Mouse (Mus musculus) right cerebral cortex, postnatal 4 days (tissue): ENCODE results near the gene Amot.

Experiments used
- DNase-seq: peaks from one replicate; pipeline ENCODE4 v3.0.0-alpha.2; 2022

Gene Amot

DNA sequence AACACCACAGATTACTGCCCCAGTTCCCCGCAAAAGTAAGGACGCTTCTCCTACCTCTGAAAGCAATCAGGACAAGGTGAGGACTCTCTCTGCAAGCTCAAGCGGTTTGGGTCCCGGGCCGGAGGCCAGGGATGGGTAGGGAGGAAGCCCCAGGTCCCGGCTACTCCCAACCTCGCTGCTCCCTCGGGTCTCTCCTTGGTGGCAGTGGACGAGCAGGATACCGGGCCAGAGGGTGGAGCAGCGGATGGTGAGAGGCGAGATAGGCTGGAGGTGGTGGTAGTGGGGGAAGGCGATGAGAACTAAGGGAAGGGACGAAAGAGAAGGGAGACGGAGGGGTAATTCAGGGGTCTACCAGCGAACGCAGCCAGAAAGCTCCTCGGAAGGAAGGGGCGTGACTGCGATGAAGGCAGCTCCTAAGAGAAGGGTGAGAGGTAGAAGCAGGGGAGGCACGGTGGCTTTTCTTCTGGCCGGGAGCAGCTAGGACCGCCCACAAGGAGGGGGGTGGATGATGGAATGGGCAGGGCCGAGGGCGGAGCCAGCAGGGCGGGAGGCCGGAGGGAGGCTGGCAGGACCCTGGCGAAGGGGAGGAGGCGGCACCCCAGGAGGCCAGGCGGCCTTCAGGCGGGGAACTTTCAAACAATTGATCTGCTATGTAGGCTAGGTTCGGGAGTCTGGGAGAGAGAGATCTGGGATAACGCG, at the start of gene Amot:
TSS of gene Amot (minus strand) at position 465 of the 699 bp plus-strand sequence.
- DNase-seq: peak; percentile 51

DNA sequence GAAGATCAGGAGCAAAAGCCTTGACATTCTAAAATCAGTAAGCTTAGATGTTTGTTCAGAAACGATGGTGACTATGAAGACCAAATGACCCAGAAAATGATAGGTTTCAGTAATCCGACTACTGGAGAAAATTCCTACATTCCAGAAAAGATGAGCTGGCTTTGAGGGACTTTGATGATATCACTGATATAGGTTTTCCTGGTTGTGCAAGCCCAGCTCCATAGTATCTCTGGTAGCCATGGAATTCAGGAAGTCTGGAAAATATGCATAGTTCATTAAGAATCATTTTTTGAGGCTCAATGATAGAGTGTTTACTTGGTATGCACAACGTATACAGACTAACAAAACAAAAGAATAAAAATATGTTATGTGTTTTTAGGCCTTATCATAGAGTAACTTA, 40.1 kb upstream of the Amot start:
- DNase-seq: no peak

DNA sequence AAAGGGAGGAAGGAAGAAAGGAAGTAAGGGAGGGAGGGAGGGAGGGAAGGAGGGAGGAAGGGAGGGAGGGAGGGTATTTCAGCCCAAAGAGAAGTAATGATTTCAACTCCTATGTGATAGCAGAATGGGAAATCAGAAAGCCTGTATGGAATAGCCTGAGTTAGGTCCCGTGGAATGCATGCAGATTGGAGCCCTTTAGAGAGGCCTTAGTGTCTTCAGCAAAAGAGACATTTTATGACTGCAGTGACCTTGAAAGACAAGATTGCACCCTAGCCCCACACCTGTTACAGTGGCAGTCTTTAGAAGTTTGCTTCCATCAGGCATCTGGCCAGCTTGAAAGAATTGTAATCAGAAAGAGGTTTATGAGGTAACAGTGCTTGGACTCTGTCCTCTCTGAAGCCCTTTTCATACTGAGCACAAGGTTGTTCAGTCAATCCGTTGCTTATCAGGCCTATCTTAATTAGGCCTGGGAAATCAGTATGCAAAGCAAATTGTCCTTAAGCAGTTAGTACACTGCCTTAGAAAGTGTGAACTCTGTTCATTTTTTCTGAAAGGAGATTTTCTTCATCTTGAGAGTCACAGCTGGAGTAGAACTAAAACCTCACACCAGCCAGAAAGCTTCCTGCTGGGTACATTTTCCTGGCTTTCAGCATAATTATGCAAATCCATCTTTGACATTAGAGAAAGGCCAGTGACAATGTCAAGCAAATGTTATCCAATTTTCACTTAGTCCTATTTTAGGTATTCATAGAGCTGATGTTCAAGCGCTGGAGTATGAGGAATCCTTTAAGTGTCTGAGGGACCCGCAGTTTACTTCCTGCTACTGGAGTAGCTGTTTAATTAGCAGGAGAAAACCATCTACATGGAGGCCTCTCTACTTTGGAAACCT, 38.9 kb upstream of the Amot start:
- DNase-seq: no peak

DNA sequence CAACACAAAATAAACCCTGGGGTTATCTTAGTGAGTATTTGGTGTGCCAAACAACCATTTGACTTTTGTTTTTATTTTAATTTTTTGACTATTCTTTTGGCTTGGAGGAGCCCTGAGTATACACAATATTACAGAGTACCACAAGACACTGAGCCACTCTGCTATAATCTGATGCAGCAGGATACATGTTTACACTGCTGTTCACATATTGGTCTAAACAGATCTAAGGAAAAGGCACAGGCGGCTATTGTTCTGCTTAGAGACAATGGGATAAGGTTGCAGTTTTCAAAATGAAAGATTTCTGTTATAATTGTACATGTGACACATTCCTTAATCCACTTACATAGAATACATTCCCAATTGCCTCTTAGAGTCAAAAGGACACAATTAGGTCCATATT, 36.1 kb upstream of the Amot start:
- no peak for DNase-seq

DNA sequence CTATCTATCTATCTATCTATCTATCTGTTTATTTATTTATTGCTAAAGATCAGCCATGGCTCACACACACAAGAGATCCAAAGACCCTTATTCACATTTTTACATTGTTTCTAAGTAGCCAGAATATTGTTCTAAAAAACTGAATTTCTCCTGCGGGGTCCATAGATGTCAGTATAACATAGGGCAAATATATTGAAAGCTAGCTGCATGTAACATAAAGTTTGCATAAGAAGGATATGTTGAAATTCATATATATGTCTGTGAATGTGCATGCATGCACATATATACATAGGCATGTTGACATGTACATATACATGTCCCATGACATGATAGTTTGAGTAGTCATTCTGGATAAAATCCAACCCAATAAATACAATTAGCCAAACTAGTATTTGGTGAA, 35.3 kb upstream of the Amot start:
- no peak for DNase-seq

DNA sequence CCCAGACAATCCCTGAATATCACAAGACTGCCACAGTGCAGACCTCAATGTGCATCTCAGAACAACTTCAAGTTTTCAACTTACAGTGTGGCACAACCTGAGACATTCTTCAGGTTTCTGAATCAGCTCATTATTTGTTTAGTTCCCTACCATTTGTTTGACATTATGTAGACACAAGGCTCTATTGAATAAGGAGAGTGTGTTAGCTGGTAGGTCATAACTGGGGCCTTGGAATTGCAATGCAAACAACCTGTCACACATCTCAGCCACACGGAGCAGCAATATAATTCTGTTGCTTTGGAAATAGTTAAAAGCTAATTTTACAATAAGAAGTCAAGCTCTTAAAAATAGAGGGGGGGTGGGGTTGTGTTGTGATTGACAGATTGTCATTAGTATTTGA, 24.6 kb upstream of the Amot start:
- DNase-seq: no peak

DNA sequence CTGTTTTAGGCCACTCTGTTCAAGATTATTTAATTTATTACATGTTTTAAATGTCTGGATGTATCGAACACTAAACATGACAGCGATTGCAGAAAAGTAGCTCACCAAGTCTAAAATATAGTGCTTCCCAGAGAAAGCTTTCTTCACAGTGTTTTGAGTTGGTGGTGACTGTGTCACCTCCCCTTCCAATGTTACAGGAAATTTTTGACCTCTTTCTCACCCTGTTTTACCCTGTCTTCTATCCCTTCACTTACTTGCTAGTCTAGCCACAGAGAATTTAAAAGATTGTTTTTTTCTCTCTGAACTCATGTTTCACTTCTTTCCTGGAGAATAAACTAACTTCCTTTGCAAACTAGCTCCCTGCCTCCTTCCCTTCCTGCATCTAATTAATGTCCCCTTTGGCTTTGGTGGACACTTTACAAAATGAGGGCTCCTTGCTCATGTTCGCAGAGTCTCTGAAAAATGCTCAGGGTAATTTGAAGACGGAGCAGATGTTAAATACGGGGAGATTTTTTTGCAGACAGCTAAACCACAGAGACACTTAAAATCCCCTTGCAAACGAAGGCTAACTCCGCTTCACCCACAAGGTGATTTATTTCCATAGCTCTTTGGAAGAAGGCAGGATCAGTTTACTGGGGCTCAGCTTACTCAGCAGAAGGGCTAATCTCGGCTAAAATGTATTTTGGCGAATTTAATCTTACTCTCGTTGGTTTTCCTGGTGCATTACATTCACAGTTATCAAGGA, 11.5 kb upstream of the Amot start:
- DNase-seq: no peak

DNA sequence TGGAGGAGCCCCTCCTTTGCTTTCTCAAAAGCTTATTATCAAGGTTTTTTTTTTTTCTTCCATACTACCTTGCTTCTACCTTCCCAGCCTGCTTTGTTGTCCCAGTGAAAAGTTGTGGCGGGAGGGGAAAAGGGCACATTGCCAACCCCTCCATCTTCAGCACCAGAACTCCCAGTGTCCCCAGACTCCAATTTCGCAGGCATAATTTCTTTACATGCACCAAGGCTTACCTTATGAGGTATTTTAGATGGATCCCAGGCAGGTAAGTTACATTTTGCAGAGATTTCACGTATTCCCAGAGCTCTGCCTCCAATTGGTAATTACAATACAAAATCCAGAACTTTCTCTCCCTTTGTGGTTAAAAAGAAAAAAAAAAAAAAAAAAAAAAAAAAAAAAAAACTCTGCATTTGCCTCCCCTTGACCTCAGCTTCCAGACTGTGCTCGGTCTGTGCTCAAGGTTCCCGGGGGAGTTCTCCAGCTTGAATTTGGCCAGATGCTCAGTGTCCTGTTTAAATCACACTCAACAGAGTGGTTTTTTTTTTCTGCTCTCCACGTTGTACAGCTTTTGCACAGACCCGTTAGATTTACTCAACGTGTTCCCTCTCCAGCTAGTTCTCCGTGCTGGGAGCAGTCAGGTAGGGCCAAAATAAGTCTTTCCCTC, 10.6 kb upstream of the Amot start:
- no peak for DNase-seq

DNA sequence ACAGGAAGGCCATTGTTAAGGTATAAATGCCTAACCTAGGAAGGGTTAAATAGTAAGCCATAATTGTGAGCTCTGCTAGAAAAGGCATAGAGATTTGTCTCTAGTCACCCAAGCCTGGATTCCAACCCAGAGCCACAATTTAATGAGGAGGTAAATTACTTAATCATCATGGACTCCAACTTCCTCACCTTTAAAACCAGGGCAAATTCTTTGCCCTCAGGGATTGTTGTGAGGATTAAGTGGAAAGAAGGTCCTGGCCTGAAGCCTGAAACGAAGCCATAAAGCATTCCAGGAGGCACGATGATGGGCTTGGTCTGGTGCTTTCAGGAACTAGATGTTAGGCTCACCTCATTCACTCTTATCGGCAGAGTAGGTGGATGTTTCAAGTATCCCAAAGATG, 5.7 kb upstream of the Amot start:
- DNase-seq: no peak

DNA sequence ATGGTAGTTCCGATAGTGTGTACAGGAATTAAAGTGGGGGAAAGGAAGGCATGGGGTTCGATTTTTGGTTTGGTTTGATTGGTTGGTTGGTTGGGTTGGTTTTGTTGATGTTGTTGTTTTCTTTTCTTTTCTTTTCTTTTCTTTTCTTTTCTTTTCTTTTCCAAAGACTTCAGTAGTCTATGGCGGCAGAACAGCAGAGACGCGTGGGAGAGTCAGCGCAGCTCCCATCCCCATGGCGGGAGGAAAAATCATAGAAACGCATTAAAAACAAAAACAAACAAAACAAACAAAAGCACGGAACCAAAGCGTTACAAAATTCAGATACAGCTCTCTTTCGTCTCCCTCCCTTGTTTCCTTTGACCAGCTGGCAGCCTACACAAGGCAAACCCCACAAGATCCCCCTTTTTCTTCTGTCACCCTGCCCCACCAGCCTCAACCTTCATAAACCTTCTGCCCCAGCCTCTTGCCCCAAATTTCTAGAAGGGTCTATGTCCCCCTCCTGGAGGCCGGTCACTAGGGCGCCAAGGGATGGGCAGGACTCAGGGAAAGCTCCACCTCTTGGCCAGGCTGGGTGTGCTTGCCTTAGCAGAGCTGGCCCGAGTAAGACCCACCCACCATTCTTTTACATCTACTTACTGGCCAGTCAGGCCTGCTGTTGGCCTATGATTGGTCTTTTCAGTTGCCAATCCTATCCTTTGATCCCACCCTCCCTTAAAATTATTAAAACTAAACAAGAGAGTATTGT, 648 bp upstream of the Amot start:
- peak; percentile 25 for DNase-seq

DNA sequence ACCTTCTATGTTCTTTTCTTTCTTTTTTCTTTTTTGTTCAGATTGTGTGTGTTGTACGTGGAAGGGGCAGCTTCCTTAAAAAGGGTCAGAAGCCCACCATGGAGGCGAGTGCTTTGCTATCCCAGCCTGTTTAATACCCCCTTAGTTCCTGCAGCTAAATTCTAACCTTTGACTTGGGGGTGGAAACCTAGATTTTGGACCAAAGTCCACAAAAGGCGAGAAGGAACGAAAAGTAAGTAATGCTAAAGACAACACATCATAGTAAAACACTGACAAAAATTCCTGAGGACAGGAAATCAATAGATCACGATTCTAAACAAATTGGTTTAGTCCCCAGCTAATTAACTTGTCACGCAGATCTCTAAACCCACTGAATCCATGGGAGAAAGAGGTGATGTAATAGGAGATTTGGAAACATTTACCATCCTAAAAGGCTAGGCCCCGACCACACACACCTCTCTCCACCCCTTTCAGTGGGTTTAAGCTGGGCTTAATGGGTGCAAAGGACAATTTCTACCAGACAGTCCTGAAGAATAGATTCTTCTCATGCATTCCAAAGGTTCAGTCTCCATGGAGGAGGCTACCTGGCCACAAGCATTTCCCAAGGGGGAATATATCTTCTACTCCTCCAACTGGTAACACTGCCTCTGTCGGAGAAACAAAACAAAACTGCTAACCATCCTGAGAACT, 3.2 kb downstream of the Amot start:
- no peak for DNase-seq

DNA sequence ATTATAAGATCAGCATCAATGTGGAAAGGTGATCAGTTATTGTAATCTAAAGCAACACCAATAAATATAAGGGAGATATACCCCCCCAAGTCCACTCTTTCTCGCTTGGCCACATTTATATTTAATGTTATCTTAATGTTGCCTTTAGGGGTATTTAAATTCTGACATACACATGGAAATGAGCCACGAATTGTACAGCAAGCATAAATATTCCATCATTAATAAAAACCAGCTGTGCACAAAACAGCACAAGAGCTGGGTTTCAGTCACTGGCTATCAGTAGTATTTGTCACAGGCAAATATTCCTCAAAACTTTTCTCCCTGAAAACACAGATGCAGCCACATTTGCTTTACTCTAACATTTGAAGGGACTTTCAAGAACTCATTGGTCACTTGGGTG, 5.9 kb downstream of the Amot start:
- no peak for DNase-seq

DNA sequence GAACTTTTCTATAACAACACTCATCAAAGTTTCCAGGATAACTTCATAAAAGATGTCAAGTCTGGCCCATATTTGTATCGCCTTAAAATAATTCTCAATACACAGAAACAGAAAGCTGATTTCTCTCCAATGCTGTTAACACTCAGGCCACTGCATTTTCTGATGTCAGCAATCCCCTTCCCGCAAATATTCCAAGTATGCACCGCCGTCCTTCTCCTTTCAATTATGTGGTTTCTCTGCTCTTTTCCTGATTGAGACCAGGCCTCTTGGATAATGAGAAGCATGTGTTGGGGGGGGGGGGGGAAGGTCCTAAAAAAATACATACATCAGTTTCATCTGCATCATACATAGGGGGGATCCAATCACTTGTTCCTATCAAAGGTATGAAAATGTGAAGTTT, 6.3 kb downstream of the Amot start:
- DNase-seq: no peak

DNA sequence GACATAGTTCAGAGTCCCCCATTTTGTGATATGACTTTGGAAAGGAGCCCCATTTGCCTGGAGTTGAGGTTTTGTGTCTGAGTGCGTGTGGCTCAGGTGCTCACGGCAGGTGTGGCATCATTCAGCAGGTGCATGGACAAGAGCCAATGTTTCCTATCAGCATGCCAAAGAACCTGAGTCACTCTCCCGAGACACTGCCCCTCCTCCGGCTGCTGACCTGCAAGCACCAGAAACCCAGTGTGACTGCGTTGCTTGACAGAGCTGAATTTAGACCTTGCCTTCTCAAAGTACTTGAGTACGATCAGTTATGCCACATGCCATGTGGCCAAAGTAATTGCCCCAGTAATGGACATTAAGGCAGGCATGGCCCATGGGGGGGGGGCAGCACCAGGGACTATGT, 7.5 kb downstream of the Amot start:
- no peak for DNase-seq

DNA sequence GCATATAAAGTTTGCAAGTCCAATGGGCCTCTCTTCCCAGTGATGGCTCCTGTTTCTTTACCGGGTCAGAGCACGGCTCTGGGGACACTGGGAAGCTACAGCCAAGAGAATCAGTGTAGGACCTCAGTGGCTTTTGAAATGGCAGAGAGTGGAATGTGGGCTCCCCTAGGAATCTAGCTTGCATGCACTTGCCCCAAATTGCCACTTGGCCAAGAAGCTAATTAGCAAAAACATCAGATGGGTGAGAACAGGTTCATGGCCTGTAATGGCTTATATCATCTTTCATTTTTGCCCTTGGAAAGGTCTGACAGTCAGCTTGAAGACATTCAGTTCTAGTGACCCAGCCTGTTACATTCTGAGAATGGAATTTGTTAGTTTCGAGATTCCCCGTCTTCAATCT, 9.6 kb downstream of the Amot start:
- DNase-seq: no peak

DNA sequence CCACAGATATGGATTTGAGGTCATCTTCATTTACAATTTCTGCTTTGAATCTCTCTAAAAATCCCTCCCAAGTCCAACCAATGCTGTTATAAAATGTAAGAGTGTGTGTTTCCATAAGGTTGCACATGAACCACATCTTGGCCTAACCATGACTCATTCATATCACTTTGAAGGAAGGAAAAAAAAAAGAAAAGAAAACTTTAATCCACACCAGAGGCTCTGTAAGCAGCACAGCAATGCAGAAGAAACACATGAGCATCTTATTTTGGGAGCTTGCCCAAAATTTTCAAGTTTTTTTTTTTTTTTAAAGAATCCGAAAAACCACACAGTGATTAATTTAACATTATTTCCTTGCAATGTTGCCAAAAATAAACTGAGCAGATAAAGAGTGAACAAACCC, 14.2 kb downstream of the Amot start:
- no peak for DNase-seq

DNA sequence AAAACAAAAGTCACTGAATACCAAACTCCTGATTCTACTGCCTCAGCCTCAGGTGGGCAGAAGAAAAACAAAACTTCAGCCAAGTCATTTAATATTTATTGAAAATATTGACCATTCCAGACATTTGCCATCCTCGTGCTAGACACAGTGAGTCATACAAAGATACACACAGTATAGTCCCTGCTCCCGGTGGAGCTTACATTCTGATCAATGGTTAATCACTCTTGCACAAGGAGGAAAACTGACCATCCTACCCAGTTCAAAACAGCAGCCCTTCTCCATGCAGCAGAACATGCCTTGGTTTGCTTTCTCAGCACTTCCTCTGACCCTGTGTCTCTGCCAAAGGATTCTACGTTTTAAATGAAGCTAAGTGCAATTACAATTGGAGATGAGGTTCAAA, 14.6 kb downstream of the Amot start:
- no peak for DNase-seq

DNA sequence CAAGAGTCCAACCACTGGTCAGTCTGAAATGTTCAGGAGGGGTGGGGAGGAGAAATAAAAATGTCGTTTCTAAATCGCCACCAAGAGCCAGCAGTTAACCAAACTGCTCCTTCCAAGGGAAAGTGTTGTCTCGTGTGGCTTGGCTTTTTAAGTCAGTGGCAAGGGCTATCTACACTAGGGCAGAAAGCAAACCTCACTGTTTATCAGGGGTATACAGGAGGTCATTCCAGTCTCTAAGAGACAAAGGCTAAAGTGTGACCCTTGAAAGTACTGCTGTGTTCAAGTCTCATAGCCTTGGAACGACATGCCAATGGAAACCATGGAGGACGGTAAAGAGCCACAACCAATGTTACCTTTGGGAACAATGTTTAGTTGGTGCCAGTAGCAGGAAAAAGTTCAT, 15.0 kb downstream of the Amot start:
- DNase-seq: no peak

DNA sequence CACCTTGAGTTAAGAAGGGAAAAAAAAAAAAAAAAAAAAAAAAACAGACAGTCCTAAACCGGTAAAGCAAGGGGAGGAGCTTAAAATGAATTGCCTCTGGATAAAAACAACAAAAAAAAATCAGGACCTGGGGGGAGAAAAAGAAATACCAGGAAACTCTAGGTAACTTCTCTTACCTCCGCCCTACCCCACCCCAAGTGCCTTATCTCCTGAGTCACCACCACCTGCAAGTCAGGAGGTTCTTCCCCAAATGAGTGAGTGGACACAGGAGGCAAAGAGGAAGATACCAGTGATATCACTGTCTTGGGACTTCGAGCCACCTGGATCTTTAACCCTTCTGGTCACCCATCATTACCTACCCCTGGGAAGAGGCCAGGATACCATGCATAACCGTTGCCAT, 19.5 kb downstream of the Amot start:
- DNase-seq: no peak

DNA sequence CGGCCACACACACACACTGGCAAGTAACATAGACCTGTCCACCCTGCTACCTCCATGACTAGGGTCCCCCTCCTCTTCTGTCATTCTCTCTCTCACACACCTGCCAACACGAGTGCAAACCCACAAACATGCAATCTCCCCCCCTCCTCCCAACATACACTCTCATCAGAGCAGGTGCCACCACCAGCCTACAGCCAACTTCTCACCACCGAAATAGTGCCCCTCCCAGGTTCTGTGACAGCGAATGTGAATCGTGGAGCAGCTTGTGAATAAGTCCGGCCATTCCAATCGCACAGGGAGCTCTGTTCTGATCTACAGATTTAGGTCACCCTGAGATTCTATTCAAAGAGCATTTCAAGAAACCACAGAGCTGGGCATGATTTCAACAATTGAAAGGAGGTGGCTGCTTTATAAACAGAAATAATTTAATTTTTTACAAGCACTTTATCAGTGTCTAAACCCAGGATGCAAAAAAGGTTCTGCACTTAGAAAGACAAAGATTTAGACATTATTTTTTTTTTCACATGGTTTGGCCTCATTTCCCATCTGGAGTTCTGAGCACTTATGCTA, 21.4 kb downstream of the Amot start:
- no peak for DNase-seq

DNA sequence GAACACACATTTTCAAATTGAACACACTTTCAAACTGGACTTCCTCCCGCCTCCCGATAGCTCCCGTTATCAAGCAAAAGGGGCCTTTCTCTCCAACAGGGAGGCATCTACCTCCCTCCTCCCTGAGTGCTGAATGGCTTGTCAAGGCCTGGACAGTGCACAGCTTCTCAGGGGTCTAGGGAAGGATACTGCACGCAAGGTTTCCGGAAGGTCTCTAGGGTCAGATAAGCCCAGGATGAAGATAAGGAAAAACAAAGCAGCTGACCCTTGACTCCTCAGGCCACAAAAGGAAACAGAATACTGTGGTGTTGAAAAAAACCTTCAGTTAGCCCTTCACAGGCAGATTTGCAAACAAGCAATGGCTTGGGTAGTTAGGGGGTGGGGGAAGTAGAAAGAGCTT, 22.6 kb downstream of the Amot start:
- DNase-seq: no peak

DNA sequence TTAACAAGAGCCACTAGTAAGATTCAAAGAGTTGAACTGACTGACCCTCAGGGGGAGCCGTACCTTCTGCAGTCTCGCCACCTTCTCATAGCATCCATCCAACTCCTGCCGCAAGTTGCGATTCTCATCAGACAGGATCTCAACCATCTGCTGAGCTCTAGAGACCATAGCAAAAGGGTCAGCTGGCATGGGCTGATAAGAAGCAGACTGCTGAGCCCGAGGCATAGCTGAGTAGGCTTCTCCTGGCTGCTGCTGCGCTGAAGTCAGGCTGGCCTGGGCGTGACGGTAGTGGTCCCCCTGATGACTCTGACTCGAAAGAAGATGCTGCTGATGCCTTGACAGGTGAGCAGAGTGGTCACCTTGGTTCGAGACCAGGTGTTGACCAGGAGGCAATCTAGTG, 25.0 kb downstream of the Amot start:
- DNase-seq: no peak
